Mouse (Mus musculus) small intestine, adult 2 months (tissue): ENCODE measurements around the gene Tbc1d13. TPM values are rescaled to one million over a fixed set of nuclear protein-coding genes. Genes with fewer than 3 reads are reported as not detected.

Experiments
- H3K27ac ChIP-seq: fragments of 200-500 bp; 2 replicates; pipeline ENCODE4 v1.5.1; 2012; ENCODE audit warnings: low read depth, low read length, control low read depth, inconsistent platforms; ENCODE audit not compliant: insufficient read depth
- H3K27me3 ChIP-seq: fragments of 200-500 bp; 2 replicates; pipeline ENCODE4 v1.6.1; 2012; ENCODE audit warnings: mild to moderate bottlenecking, moderate library complexity, low read length, inconsistent platforms; ENCODE audit not compliant: control insufficient read depth, insufficient read depth
- H3K36me3 ChIP-seq: fragments of 200-500 bp; 2 replicates; pipeline ENCODE4 v1.6.1; 2012; ENCODE audit warnings: mild to moderate bottlenecking, low read length, control low read depth, inconsistent platforms; ENCODE audit not compliant: control insufficient read depth, insufficient read depth
- H3K4me1 ChIP-seq: fragments of 200-500 bp; 2 replicates; pipeline ENCODE4 v1.6.1; 2012; ENCODE audit warnings: low read length, inconsistent platforms, mixed read lengths; ENCODE audit not compliant: control insufficient read depth, insufficient read depth, insufficient read length
- H3K4me3 ChIP-seq: fragments of 200-500 bp; 2 replicates; pipeline ENCODE4 v1.5.1; 2012; ENCODE audit warnings: low read depth, mild to moderate bottlenecking, control low read depth, inconsistent platforms, low read length, moderate library complexity
- CTCF ChIP-seq: fragments of 200-500 bp; IDR thresholded peaks from 2 replicates; pipeline ENCODE4 v1.5.1; 2012; ENCODE audit warnings: low read depth, mild to moderate bottlenecking, control low read depth, inconsistent platforms, low read length, moderate library complexity, mixed read lengths; ENCODE audit not compliant: insufficient replicate concordance, insufficient read length; ENCODE audit errors: extremely low read depth
- POLR2A ChIP-seq: fragments of 200-500 bp; IDR thresholded peaks from 2 replicates; pipeline ENCODE4 v1.6.1; 2012; ENCODE audit warnings: low read depth, mild to moderate bottlenecking, control low read depth, inconsistent platforms, low read length, moderate library complexity
- WGBS: fragments of 180-500 bp; shearing (Covaris S2); methylation state at CpG from one replicate; pipeline ENCODE4 v1.1.7; 2018; 5-methylcytosine and 5-hydroxymethylcytosine counted together
- polyA plus RNA-seq: library from polyadenylated mRNA; depleted of rRNA; stranded (reverse); fragments of >200 nt; gene quantifications from 2 replicates; pipeline ENCODE4 v1.2.3, GENCODE M21; 2012

Tbc1d13 gene
- polyA plus RNA-seq, 1 experiment = 85.7 TPM

- TF ChIP-seq POLR2A (no peak), CTCF (no peak)
Observed at GRCm38 (mm10) chr2:30112564-30112963, 21.0 kb upstream of the Tbc1d13 start.

GRCm38 (mm10) chr2:30119641-30120051 is 13.9 kb upstream of the Tbc1d13 start:
- 70% methylated on average over 6 of the region's 6 CpGs for WGBS
- no peak overlapping the region for H3K27ac ChIP-seq
- no peaks in the 10 kb centered on the region for H3K27me3 ChIP-seq
- no peak overlapping the region for H3K4me3 ChIP-seq
- peaks cover 5% of the 10 kb centered on the region; the same call in 1 of the 2 replicates for H3K4me1 ChIP-seq
- H3K36me3 ChIP-seq = no peaks in the 10 kb centered on the region
- TF ChIP-seq POLR2A (no peak), CTCF (no peak)

More at GRCm38 (mm10) chr2:30112564-30112963, 21.0 kb upstream of the Tbc1d13 start:
- peaks cover 13% of the 10 kb centered on the region for H3K4me1 ChIP-seq
- peaks cover 20% of the 10 kb centered on the region for H3K36me3 ChIP-seq
- no peak overlapping the region for H3K4me3 ChIP-seq
- no peak overlapping the region for H3K27ac ChIP-seq
- WGBS = 82% methylated on average over 5 of the region's 5 CpGs
- no peaks in the 10 kb centered on the region for H3K27me3 ChIP-seq

DNA sequence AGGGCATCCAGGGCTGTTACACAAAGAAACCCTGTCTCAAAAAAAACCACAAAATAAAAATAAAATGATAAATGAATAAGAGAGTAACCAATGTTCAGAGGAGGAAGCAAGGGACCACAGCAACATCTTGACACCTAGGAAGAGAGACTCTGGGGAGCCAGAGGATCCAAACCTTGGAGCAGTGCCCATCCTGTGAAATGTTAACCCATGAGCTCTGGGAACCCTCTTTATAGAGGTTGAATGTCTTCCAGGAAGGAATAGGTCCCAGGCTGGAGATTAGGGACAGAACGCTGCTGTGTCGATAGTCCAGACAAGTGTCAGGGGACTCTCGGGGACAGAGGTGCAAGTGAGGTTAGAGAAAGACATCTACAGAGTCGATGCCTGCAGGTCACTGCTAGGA is 13.3 kb upstream of the Tbc1d13 start:
- 41% methylated on average over 4 of the region's 4 CpGs for WGBS
- Histone ChIP-seq H3K4me1 (peaks cover 5% of the 10 kb centered on the region; the same call in 1 of the 2 replicates), H3K27ac (no peak overlapping the region), H3K36me3 (no peaks in the 10 kb centered on the region), H3K4me3 (no peak overlapping the region), H3K27me3 (no peaks in the 10 kb centered on the region)
- no peak for TF ChIP-seq POLR2A

DNA sequence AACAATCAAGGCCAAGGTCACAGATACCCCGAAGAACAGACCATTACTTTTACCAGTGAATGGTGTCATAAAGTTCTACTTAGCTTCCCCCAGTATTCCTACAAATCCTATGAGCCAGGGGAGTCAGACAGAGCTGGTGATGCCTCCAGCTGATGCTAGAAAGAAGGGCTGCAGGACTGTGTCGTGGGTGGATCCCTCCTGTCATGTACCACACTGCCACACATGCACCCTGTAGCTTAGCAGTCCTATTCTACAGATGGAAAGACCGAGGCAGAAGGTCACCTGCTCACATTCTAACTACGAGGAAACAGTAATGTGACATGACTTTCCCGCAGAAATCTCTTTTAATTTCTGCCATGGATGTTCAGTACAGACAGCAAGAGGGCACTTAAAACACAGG is 10.8 kb upstream of the Tbc1d13 start:
- no peak overlapping the region for H3K27ac ChIP-seq
- WGBS = 73% methylated on average over 5 of the region's 5 CpGs
- no peak overlapping the region for H3K4me3 ChIP-seq
- no peaks in the 10 kb centered on the region for H3K27me3 ChIP-seq
- H3K4me1 ChIP-seq = peaks cover 5% of the 10 kb centered on the region; the same call in 1 of the 2 replicates
- H3K36me3 ChIP-seq = no peaks in the 10 kb centered on the region
- TF ChIP-seq POLR2A = no peak
- no peak for TF ChIP-seq CTCF

DNA sequence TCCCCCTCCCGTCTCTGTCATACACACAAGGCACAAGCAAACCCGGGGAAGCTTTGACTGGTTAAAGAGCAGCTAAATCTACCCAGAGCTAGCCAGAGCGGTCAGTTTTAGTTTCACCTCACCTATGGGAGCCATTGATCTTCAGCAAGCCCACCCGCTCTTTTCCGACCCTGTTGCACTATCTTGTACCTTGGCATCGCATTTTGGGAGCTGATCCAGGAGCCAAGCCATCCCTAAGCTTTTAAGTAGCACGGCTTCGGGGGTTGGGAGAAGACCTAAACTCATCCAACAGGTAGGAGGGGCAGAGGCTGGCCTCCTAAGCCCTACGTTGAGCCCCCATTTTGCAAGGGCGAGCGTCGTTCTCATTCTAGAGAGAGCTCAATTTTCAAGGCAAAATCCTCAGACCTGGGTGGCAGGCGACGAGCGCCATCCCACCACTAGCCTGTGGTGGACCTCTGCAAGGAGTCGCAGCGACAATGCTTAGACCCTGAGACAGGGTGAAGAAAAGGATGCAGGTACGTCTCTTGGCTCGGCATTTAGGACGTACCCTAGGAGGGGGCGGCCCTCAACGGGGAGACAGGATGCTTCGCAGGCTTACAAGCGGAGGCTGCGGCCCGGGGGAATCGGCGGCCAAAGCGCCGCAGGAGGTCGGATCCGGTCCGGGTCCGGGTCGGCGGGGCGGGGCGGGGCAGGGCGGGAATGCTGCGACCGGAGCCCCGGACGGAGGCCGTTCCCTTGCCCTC is 9.6 kb upstream of the Tbc1d13 start:
- TF ChIP-seq POLR2A (no peak), CTCF (no peak)
- Histone ChIP-seq H3K27ac (peak overlapping the region; percentile 53), H3K4me1 (peaks cover 5% of the 10 kb centered on the region; the same call in 1 of the 2 replicates), H3K36me3 (no peaks in the 10 kb centered on the region), H3K27me3 (no peaks in the 10 kb centered on the region), H3K4me3 (peak overlapping the region; percentile 76)
- WGBS = 1% methylated on average over 40 of the region's 44 CpGs

GRCm38 (mm10) chr2:30124472-30125274 is 8.9 kb upstream of the Tbc1d13 start, which contains the start of gene Zer1:
Gene Zer1, minus strand, starts transcription at chr2:30124585.
- Histone ChIP-seq H3K36me3 (no peaks in the 10 kb centered on the region), H3K27ac (peak within 1 kb of the TSS; percentile 85), H3K27me3 (no peaks in the 10 kb centered on the region), H3K4me3 (peak within 1 kb of the TSS; percentile 76), H3K4me1 (peaks cover 5% of the 10 kb centered on the region; the same call in 1 of the 2 replicates)
- TF ChIP-seq CTCF (no peak), POLR2A (peak; percentile 73)
- 5% methylated on average over 31 of the region's 31 CpGs for WGBS

DNA sequence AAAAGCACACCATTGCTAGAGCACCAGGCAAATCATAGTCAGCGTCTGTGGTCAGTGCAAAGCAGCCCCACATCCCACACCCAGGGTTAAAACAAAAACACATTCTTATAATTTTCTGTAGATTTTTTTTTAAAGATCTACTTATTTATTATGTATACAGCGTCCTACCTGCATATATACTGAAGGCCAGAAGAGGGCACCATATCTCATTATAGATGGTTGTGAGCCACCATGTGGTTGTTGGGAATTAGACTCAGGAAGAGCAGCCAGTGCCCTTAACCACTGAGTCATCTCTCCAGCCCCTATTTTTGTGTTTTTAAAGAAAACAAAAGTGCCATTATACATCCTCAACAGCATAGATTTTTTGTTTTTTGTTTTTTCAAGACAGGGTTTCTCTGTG is 4.8 kb upstream of the Tbc1d13 start:
- Histone ChIP-seq H3K27me3 (no peaks in the 10 kb centered on the region), H3K4me3 (no peak overlapping the region), H3K4me1 (peaks cover 8% of the 10 kb centered on the region; the same call in 1 of the 2 replicates), H3K36me3 (no peaks in the 10 kb centered on the region), H3K27ac (no peak overlapping the region)
- 30% methylated on average over 2 of the region's 2 CpGs for WGBS
- TF ChIP-seq POLR2A (no peak), CTCF (peak; percentile 22; the same call in 1 of the 2 replicates)
